Mouse (Mus musculus) kidney, postnatal 0 days (tissue): Measurements from ENCODE around the gene Tradd. TPM values are rescaled to one million over a fixed set of nuclear protein-coding genes. Genes with fewer than 3 reads are reported as not detected.

ENCODE experiments used
- ATAC-seq: fragments of 200-750 bp; cut with Nextera tagmentation; replicated peaks from 2 replicates; pipeline ENCODE4 v1.8.0; 2017; ENCODE audit warnings: low read depth, moderate number of reproducible peaks, moderate TSS enrichment, moderate library complexity; ENCODE audit not compliant: low FRiP score
- DNase-seq: peaks from one replicate; pipeline ENCODE4 v3.0.0-alpha.2; 2016; ENCODE audit warnings: low spot score
- H3K27ac ChIP-seq: fragments of 300-500 bp; sonication (generic); 2 replicates; pipeline ENCODE4 v1.5.1; 2014; ENCODE audit warnings: mild to moderate bottlenecking
- H3K27me3 ChIP-seq: fragments of 300-500 bp; sonication (generic); 2 replicates; pipeline ENCODE4 v1.6.1; 2014; ENCODE audit warnings: low read length, mixed read lengths; ENCODE audit not compliant: insufficient read depth
- H3K36me3 ChIP-seq: fragments of 300-500 bp; sonication (generic); 2 replicates; pipeline ENCODE4 v1.6.1; 2014; ENCODE audit warnings: low read length, mixed read lengths; ENCODE audit not compliant: insufficient read depth
- H3K4me1 ChIP-seq: fragments of 300-500 bp; sonication (generic); replicated peaks from 2 replicates; pipeline ENCODE4 v1.6.1; 2014; ENCODE audit warnings: antibody characterized with exemption, low read length, mixed read lengths; ENCODE audit not compliant: insufficient read depth
- H3K4me2 ChIP-seq: fragments of 300-500 bp; sonication (generic); 2 replicates; pipeline ENCODE4 v1.6.1; 2014; ENCODE audit warnings: mild to moderate bottlenecking, low read length, moderate library complexity, mixed read lengths
- H3K4me3 ChIP-seq: fragments of 300-500 bp; sonication (generic); replicated peaks from 2 replicates; pipeline ENCODE4 v1.5.1; 2014; ENCODE audit warnings: low read depth, low read length
- H3K9ac ChIP-seq: fragments of 300-500 bp; sonication (generic); 2 replicates; pipeline ENCODE4 v1.6.1; 2014; ENCODE audit warnings: low read depth, low read length
- H3K9me3 ChIP-seq: fragments of 300-500 bp; sonication (generic); replicated peaks from 2 replicates; pipeline ENCODE4 v1.6.1; 2016; ENCODE audit warnings: low read length, inconsistent platforms, mixed read lengths
- CTCF ChIP-seq: IDR thresholded peaks from 2 replicates; pipeline ENCODE4 v1.5.1; 2016; ENCODE audit warnings: antibody characterized with exemption, low read depth, mild to moderate bottlenecking, moderate library complexity
- WGBS: fragments of 180-500 bp; shearing (Covaris S2); extraction: QIAGEN DNeasy Blood & Tissue Kit; methylation state at CpG from one replicate; pipeline ENCODE4 v1.1.7; 2014; 5-methylcytosine and 5-hydroxymethylcytosine counted together
- polyA plus RNA-seq: library from polyadenylated mRNA; unstranded; fragments of >200 nt; fragmentation: Nextera tagmentation; extraction: Ambion mirVana; gene quantifications from 2 replicates; pipeline ENCODE4 v1.2.1, GENCODE M21; 2015

Gene Tradd
- polyA plus RNA-seq, 1 experiment from 2014 or later: 21.8 TPM

- TF ChIP-seq CTCF: no peak
- WGBS: under 1% methylated on average over 58 of the region's 58 CpGs
- Histone ChIP-seq H3K4me2 (peak within 1 kb of the TSS; percentile 88), H3K27ac (peak within 1 kb of the TSS; percentile 79), H3K9ac (peak within 1 kb of the TSS; percentile 95), H3K4me1 (peaks cover 11% of the 10 kb centered on the region), H3K9me3 (no peaks in the 10 kb centered on the region), H3K36me3 (peaks cover 25% of the 10 kb centered on the region), H3K4me3 (peak within 1 kb of the TSS; percentile 95), H3K27me3 (no peaks in the 10 kb centered on the region)
- ATAC-seq (peak; percentile 84), DNase-seq (peak; percentile 97)
Measured at GRCm38 (mm10) chr8:105297511-105298192, 33.2 kb upstream of the Tradd start, which contains the start of gene E2f4. E2f4 (plus strand) TSS chr8:105297663.

- Histone ChIP-seq H3K4me3 (peak within 1 kb of the TSS; percentile 95), H3K4me1 (peaks cover 11% of the 10 kb centered on the region), H3K9ac (0 out of 2 replicates have a peak within 1 kb of the TSS, but pooled peaks have one; percentile 13), H3K36me3 (peaks cover 16% of the 10 kb centered on the region), H3K4me2 (peak within 1 kb of the TSS; percentile 88), H3K9me3 (no peaks in the 10 kb centered on the region), H3K27me3 (no peaks in the 10 kb centered on the region), H3K27ac (peak within 1 kb of the TSS; percentile 76)
- no peak for TF ChIP-seq CTCF
- 53% methylated on average over 11 of the region's 11 CpGs for WGBS
- peak; percentile 59 for DNase-seq
- no peak for ATAC-seq
Measured at GRCm38 (mm10) chr8:105295895-105296573, 31.6 kb upstream of the Tradd start, which contains the start of gene Exoc3l. Exoc3l (minus strand) TSS chr8:105296101.

- ATAC-seq (no peak), DNase-seq (no peak)
- TF ChIP-seq CTCF: no peak
- peaks cover 3% of the 10 kb centered on the region; the same call in 1 of the 2 replicates for H3K27me3 ChIP-seq
- WGBS: 67% methylated on average over 11 of the region's 11 CpGs
- H3K36me3 ChIP-seq: peaks cover 8% of the 10 kb centered on the region
- H3K27ac ChIP-seq: peak overlapping the region; percentile 76; the same call in 1 of the 2 replicates
- peak overlapping the region; percentile 18; the same call in 1 of the 2 replicates for H3K4me3 ChIP-seq
- peaks cover 14% of the 10 kb centered on the region for H3K4me1 ChIP-seq
- no peak overlapping the region for H3K9ac ChIP-seq
- no peaks in the 10 kb centered on the region for H3K9me3 ChIP-seq
- H3K4me2 ChIP-seq: peak overlapping the region; percentile 23
Measured at GRCm38 (mm10) chr8:105295256-105295655, 30.8 kb upstream of the Tradd start.

GRCm38 (mm10) chr8:105294776-105295175 lies 30.4 kb upstream of the Tradd start:
- Histone ChIP-seq H3K4me1 (peaks cover 19% of the 10 kb centered on the region), H3K4me3 (0 out of 2 replicates have a peak overlapping the region, but pooled peaks have one; percentile 18), H3K27me3 (peaks cover 4% of the 10 kb centered on the region; the same call in 1 of the 2 replicates), H3K4me2 (peak overlapping the region; percentile 23), H3K36me3 (0 out of 2 replicates have a peak, but pooled peaks cover 4% of the 10 kb centered on the region), H3K9ac (no peak overlapping the region), H3K9me3 (no peaks in the 10 kb centered on the region), H3K27ac (no peak overlapping the region)
- ATAC-seq (no peak), DNase-seq (no peak)
- WGBS: 68% methylated on average over 9 of the region's 9 CpGs
- TF ChIP-seq CTCF: no peak

- peaks cover 4% of the 10 kb centered on the region; the same call in 1 of the 2 replicates for H3K27me3 ChIP-seq
- no peak overlapping the region for H3K27ac ChIP-seq
- no peaks in the 10 kb centered on the region for H3K9me3 ChIP-seq
- TF ChIP-seq CTCF: no peak
- no peak overlapping the region for H3K9ac ChIP-seq
- DNase-seq (no peak), ATAC-seq (no peak)
- H3K4me3 ChIP-seq: no peak overlapping the region
- no peak overlapping the region for H3K4me2 ChIP-seq
- no peaks in the 10 kb centered on the region for H3K36me3 ChIP-seq
- H3K4me1 ChIP-seq: peaks cover 21% of the 10 kb centered on the region
- WGBS: 71% methylated on average over 19 of the region's 19 CpGs
Measured at GRCm38 (mm10) chr8:105293405-105293804, 29.0 kb upstream of the Tradd start.

- Histone ChIP-seq H3K4me3 (no peak overlapping the region), H3K27ac (no peak overlapping the region), H3K27me3 (peaks cover 4% of the 10 kb centered on the region; the same call in 1 of the 2 replicates), H3K4me2 (no peak overlapping the region), H3K4me1 (peaks cover 18% of the 10 kb centered on the region), H3K36me3 (no peaks in the 10 kb centered on the region), H3K9me3 (no peaks in the 10 kb centered on the region), H3K9ac (no peak overlapping the region)
- no peak for ATAC-seq
- WGBS: 73% methylated on average over 7 of the region's 7 CpGs
- no peak for DNase-seq
- no peak for TF ChIP-seq CTCF
Measured at GRCm38 (mm10) chr8:105292471-105292870, 28.1 kb upstream of the Tradd start.
